Mouse (Mus musculus) T-helper 1 cell (primary cell): ENCODE results near the gene Gm5127.

Experiments
- in situ Hi-C: fragments of 300-600 bp; cut with MboI, MseI; formaldehyde crosslinking; loops from one replicate; pipeline ENCODE4 v1.15.1; 2025; ENCODE audit warnings: high pct_unique_total_duplicates

Gene Gm5127

DNA sequence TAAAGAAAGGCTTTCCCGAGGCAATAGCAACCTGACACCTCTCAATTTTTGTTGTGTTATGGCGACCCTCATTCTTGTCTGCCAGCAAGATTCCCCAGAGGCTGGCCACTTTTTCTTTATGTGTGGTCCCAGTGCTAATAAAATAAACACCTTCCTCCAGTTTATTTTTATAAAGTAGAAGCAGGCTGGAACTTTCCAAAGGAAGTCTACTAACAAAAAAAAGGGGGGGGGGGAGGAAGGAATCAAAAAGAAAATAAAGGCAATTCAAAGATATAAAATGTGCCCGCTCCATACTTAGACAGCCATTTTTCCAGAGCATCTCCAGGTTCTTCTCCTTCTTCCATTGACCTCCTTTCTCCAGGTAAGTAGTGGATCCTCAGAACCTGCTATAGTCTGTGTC, at the start of gene Gm5127:
Gm5127 (plus strand) TSS at position 301 of the 400 bp plus-strand sequence.
- in situ Hi-C loops = no loop called here

GRCm38 (mm10) chrX:106536359-106536758, 46.6 kb upstream of the Gm5127 start:
- in situ Hi-C loops = no loop called here

DNA sequence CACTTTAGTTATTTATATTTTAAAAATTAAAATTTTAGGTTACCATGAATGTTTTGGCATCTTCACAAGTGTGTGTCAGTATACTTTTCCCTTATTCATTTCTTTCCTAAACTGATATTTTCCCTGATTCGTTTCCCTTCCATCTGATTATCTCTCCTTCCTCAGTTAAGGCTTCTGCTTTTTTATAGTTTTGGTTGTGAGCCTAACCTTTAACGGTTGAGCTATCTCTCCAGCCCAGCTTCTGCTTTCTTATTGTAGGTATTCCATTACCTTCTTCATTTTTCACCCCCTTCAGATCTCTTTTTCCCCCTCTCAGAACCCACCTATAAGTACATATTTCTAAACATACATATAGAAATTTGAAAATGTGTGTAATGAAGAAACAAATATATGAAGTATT, 27.5 kb upstream of the Gm5127 start:
- in situ Hi-C loops = no loop called here

DNA sequence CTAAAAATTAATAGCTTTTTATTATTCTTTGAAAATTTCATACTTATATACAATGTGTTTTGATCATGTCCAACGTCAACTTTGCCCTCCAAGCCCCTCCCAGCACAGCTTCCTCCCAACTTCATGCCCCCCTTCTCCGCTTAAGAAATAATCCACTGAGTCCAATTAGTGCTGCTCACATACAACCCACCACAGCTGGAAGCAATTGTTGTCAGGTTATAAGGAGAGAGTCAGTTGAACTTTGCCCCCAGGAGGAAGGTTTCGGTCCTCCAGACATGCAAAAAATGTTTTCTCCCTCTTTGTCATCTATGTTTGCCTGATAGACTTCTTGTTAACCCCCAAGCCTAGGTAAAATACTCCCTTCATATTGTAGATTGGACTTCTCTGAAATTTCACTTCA, 4.0 kb upstream of the Gm5127 start:
- in situ Hi-C loops = no loop called here

DNA sequence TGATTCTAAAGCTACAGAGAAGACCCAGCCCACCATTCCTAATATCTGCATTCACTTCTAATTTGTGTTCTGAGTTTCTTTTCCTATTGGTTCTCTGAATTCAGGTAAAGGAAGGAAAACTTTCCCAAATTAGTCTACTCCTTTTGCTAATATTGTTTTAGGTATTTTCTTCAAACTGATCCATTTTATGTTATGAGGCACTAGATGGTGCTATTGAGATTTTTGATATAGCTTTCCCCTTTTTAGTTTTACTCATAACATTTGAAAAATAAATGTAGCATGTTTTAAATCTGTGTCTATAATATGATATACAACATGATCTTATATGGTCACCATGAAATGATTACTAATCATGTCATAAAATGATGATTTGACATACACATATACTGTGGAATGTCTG, 2.6 kb upstream of the Gm5127 start:
- in situ Hi-C loops = no loop called here

- in situ Hi-C loops = no loop called here
Observed at GRCm38 (mm10) chrX:106582197-106582596, 789 bp upstream of the Gm5127 start.

- in situ Hi-C loops = no loop called here
Observed at GRCm38 (mm10) chrX:106593914-106594313, 10.9 kb downstream of the Gm5127 start.

GRCm38 (mm10) chrX:106595904-106596303, 12.9 kb downstream of the Gm5127 start:
- in situ Hi-C loops = no loop called here

- in situ Hi-C loops = no loop called here
Observed at GRCm38 (mm10) chrX:106602574-106603258, 19.7 kb downstream of the Gm5127 start.

- in situ Hi-C loops = no loop called here
Observed at GRCm38 (mm10) chrX:106603386-106603785, 20.4 kb downstream of the Gm5127 start, which contains the start of gene Cysltr1. Gene Cysltr1 (minus strand): TSS chrX:106603679.

DNA sequence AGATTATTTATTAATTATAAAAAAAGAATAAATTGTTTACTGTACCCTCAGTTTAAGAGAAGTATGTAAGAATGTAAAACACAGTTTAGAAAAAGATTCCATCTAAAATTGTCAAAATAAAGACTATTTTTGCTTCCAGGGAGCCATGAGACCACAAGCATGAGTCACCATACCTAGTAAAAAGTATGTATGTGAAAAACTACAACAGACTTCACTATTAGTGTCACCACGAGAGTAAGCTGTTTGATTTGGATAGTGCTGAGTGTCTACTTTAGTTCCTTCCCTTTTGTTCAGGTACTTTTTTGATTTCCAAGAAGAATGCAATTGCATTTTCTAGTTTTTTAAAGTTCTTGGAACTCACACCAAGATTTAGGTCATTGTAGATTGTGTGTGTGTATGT, 39.5 kb downstream of the Gm5127 start:
- in situ Hi-C loops = no loop called here

DNA sequence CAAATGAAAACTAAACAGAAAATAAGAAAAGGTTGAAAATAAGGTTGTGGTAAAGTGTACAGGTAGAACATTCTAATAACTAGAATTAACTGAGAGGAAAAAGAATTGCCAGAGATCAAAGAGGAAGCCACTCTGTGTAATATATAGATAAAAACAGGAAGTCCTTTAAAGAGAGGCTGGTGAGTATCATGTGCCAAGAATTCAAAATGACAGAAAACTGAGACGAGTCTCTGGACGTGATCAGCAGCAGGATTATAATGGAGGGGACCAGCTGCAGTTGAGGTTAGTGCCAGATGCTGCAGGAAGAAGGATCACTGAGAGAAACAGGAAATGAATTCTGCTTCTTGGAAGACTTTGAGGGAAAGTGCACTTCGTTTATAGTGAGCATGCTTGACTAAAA, 40.7 kb downstream of the Gm5127 start:
- in situ Hi-C loops = no loop called here

- in situ Hi-C loops = no loop called here
Observed at GRCm38 (mm10) chrX:106628514-106628913, 45.5 kb downstream of the Gm5127 start.

- in situ Hi-C loops = no loop called here
Observed at GRCm38 (mm10) chrX:106633543-106633942, 50.6 kb downstream of the Gm5127 start.

- in situ Hi-C loops = no loop called here
Observed at GRCm38 (mm10) chrX:106634799-106635541, 52.0 kb downstream of the Gm5127 start.

- in situ Hi-C loops = no loop called here
Observed at GRCm38 (mm10) chrX:106662101-106662500, 79.1 kb downstream of the Gm5127 start.

DNA sequence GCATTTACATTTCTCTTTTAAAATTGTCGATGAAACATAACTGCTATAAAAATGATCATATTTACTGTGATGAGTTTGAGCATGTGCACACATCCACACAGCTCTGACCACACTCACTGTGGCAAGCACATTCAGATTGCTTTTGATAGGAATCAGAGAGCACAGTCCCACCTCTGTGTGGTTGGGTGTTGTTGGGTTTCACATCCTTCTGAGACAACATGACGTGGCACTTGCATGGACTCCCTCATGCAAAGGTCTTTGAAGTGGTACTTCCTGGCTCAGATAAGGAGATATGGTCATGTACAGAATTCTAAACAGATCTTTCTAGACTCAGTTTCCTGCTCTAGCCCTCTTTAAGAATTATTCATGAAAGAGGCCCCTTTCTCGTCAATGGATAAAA, 121.6 kb downstream of the Gm5127 start:
- in situ Hi-C loops = no loop called here

DNA sequence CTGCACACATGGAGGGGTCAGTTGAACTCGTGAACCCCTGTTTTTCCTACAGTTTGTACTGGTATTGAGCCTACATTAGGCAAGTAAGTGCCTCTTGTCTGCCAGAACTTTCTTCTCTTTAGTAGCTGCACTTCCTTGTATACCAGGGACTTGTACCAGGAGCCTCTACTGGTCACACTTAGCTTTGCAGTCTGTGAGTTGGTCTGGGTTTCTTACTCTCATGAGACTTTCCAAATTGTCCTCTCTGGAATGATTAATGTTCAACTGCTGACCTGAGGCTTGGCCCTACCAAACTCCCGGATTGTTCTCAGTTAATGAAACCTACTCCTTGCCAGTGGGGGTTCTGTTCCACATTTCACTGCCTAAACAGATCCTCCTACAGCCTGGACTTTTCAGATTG, 134.2 kb downstream of the Gm5127 start:
- in situ Hi-C loops = no loop called here

- in situ Hi-C loops = loop anchor here (10.0 kb wide), 1 partner anchor 1317 kb away; no protein-coding TSS in a partner anchor
Observed at GRCm38 (mm10) chrX:106742241-106742640, 159.3 kb downstream of the Gm5127 start.

GRCm38 (mm10) chrX:106755272-106755671, 172.3 kb downstream of the Gm5127 start:
- in situ Hi-C loops = loop anchor here (5.0 kb wide), 1 partner anchor 268 kb away; the partner anchor contains the start of gene Fndc3c1
